In the genomic region with DNA sequence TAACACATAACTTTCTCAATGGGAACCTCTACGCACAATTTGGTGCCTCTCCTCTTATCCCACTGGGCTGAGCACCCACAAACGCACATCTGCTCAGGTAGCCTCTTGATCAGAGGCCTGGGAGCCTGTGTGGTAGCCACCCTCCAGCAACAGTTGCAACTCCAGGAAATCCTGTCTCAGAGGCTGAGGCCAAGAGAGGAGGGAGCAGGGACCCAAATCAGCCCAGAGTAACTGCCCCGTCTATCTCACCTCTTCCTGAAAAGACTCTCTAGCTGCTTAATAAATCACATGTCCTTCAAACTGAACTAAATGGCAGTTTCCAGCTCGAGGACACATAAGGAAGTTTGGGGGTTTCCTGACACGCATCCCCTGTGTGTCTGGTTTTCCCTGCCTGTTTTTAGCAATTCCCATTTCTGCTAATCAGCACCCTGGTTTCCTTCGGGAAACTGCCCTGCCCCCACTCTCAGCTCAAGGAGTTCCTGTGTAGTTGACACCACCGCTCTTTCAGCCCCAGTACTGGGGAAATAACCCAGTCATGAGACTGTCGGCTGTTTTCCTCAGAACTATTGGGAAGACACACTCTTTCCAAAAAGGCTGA, we compare ENCODE assay signal across 12 mouse cellular contexts. TPM values are rescaled to one million over a fixed set of nuclear protein-coding genes. Genes with fewer than 3 reads are reported as not detected.
DNase-seq lines count a peak whose midpoint lies in the region; ATAC-seq and TF ChIP-seq lines count a peak whose summit lies in the region.
"Had no signal": no experiment of that assay in that cellular context is flagged by ENCODE, and none has a peak within 500 bp of the region (broad histone marks: within the 10 kb centered on the region; RNA-seq: fewer than 3 reads in every experiment).

No protein-coding gene starts in this region.

- H3K4me2 ChIP-seq in heart, embryonic 11.5 days = no peak overlapping the region
- H3K4me2 ChIP-seq in stomach, embryonic 16.5 days (ENCODE audit: low read depth, low read length) = no peak overlapping the region
- no peak overlapping the region for H3K4me2 ChIP-seq in stomach, postnatal 0 days (replicated peaks; ENCODE audit: low read depth)
- H3K4me2 ChIP-seq: forebrain, embryonic 12.5 days had no signal

- no peaks in the 10 kb centered on the region for H3K27me3 ChIP-seq in heart, adult 2 months (ENCODE audit: control insufficient read depth, insufficient read depth, low read length)
- no peaks in the 10 kb centered on the region for H3K27me3 ChIP-seq in heart, embryonic 11.5 days (ENCODE audit: control insufficient read depth, insufficient read depth, low read length)
- no peaks in the 10 kb centered on the region for H3K27me3 ChIP-seq in stomach, embryonic 16.5 days (ENCODE audit: control insufficient read depth, insufficient read depth, low read length)
- H3K27me3 ChIP-seq in stomach, postnatal 0 days (ENCODE audit: control insufficient read depth, insufficient read depth, low read length) = no peaks in the 10 kb centered on the region
- H3K27me3 ChIP-seq: forebrain, embryonic 12.5 days had no signal

- no peaks in the 10 kb centered on the region for H3K9me3 ChIP-seq in heart, embryonic 11.5 days (replicated peaks; ENCODE audit: control insufficient read depth, low read length)
- H3K9me3 ChIP-seq in stomach, embryonic 16.5 days (replicated peaks; ENCODE audit: control insufficient read depth, low read length) = no peaks in the 10 kb centered on the region
- no peaks in the 10 kb centered on the region for H3K9me3 ChIP-seq in stomach, postnatal 0 days (ENCODE audit: control insufficient read depth, low read length)
- H3K9me3 ChIP-seq: forebrain, embryonic 12.5 days had no signal

- no peaks in the 10 kb centered on the region for H3K36me3 ChIP-seq in heart, adult 2 months (ENCODE audit: control insufficient read depth, insufficient read depth, low read length)
- no peaks in the 10 kb centered on the region for H3K36me3 ChIP-seq in heart, embryonic 11.5 days (ENCODE audit: control insufficient read depth, insufficient read depth, low read length)
- H3K36me3 ChIP-seq in stomach, embryonic 16.5 days (ENCODE audit: control insufficient read depth, insufficient read depth, low read length) = no peaks in the 10 kb centered on the region
- H3K36me3 ChIP-seq in stomach, postnatal 0 days (ENCODE audit: control insufficient read depth, insufficient read depth, low read length) = no peaks in the 10 kb centered on the region
- H3K36me3 ChIP-seq: forebrain, embryonic 12.5 days had no signal

- no peaks in the 10 kb centered on the region for H3K79me2 ChIP-seq in heart, adult 2 months (replicated peaks; ENCODE audit: control insufficient read depth, insufficient read depth, low read length)

- 40% methylated on average over 8 of the region's 8 CpGs for WGBS in heart, adult 2 months
- WGBS in heart, embryonic 11.5 days (ENCODE audit: insufficient replicate concordance) = 47% methylated on average over 8 of the region's 8 CpGs
- WGBS in stomach, embryonic 16.5 days = 57% methylated on average over 8 of the region's 8 CpGs
- 62% methylated on average over 8 of the region's 8 CpGs for WGBS in stomach, postnatal 0 days

- H3K27ac ChIP-seq in heart, adult 2 months = peak overlapping the region; percentile 9; the same call in 1 of the 2 replicates
- H3K27ac ChIP-seq in heart, embryonic 11.5 days (ENCODE audit: low read depth, low read length) = no peak overlapping the region
- H3K27ac ChIP-seq in stomach, embryonic 16.5 days (ENCODE audit: low read length) = peak overlapping the region; percentile 23; the same call in 1 of the 2 replicates
- H3K27ac ChIP-seq in stomach, postnatal 0 days (replicated peaks) = no peak overlapping the region
- H3K27ac ChIP-seq: forebrain, embryonic 12.5 days had no signal

- intact Hi-C loops in heart, adult 2 months (cut with DNase I) = no loop called here

- DNase-seq in heart, adult 2 months = peak in 1 of 2 experiments; percentile 34
- DNase-seq in stomach, postnatal 0 days (ENCODE audit: low spot score) = no peak
- DNase-seq in kidney, postnatal 14 days = peak; percentile 69
- no peak for DNase-seq in layer of hippocampus, adult 9-11 months
- DNase-seq in ovary, postnatal 14 days (ENCODE audit: low spot score) = no peak
- DNase-seq: cerebellum, adult 11-12 months; left cerebral cortex, postnatal 4 days had no signal

- H3K4me1 ChIP-seq in heart, adult 2 months (ENCODE audit: control insufficient read depth, insufficient read depth, low read length) = peaks cover 10% of the 10 kb centered on the region
- H3K4me1 ChIP-seq in heart, embryonic 11.5 days (ENCODE audit: control insufficient read depth, insufficient read depth, low read length) = peaks cover 9% of the 10 kb centered on the region; the same call in 1 of the 2 replicates
- peaks cover 12% of the 10 kb centered on the region for H3K4me1 ChIP-seq in stomach, embryonic 16.5 days (ENCODE audit: control insufficient read depth, insufficient read depth, low read length)
- H3K4me1 ChIP-seq in stomach, postnatal 0 days (replicated peaks; ENCODE audit: control insufficient read depth, insufficient read depth) = no peaks in the 10 kb centered on the region
- H3K4me1 ChIP-seq: forebrain, embryonic 12.5 days had no signal

- no peak for TF ChIP-seq CTCF in heart, adult 2 months (IDR thresholded peaks at IDR 0.05)
- TF ChIP-seq CTCF in stomach, postnatal 0 days (IDR thresholded peaks at IDR 0.05; ENCODE audit: low read depth) = no peak

- no peak for ATAC-seq in heart, embryonic 11.5 days (replicated peaks; ENCODE audit: insufficient number of reproducible peaks, low FRiP score, low TSS enrichment)
- ATAC-seq in stomach, embryonic 16.5 days (ENCODE audit: insufficient read depth, low FRiP score) = no peak
- no peak for ATAC-seq in stomach, postnatal 0 days (ENCODE audit: low FRiP score, low TSS enrichment)
- ATAC-seq in megakaryocyte progenitor cell, adult 5-6 weeks (replicated peaks; ENCODE audit: poor library complexity) = peak; percentile 47
- ATAC-seq: hindbrain, embryonic 16.5 days had no signal

- no peak for TF ChIP-seq EP300 in heart, adult 2 months (IDR thresholded peaks at IDR 0.05; ENCODE audit: insufficient read depth, low read depth, low read length)
- TF ChIP-seq EP300 in stomach, postnatal 0 days (optimal IDR thresholded peaks at IDR 0.05) = no peak

- no peak for TF ChIP-seq POLR2A in heart, adult 2 months (IDR thresholded peaks at IDR 0.05; ENCODE audit: insufficient read depth, low read depth, low read length)

- H3K4me3 ChIP-seq in heart, adult 2 months = no peak overlapping the region
- H3K4me3 ChIP-seq in heart, embryonic 11.5 days (ENCODE audit: low read depth, low read length) = no peak overlapping the region
- no peak overlapping the region for H3K4me3 ChIP-seq in stomach, embryonic 16.5 days (replicated peaks; ENCODE audit: low read length)
- H3K4me3 ChIP-seq in stomach, postnatal 0 days (ENCODE audit: low read depth, low read length) = no peak overlapping the region
- H3K4me3 ChIP-seq: forebrain, embryonic 12.5 days had no signal

- no peak overlapping the region for H3K9ac ChIP-seq in heart, adult 2 months (ENCODE audit: low read depth, low read length)
- no peak overlapping the region for H3K9ac ChIP-seq in heart, embryonic 11.5 days (ENCODE audit: low read depth, low read length)
- no peak overlapping the region for H3K9ac ChIP-seq in stomach, embryonic 16.5 days (ENCODE audit: low read length)
- no peak overlapping the region for H3K9ac ChIP-seq in stomach, postnatal 0 days (ENCODE audit: low read length)
- H3K9ac ChIP-seq: forebrain, embryonic 12.5 days had no signal

RNA-seq across cellular contexts. Expression of gene Fchsd2, which starts 18.4 kb away (rescaled TPM):
- 10 to 100 TPM; 20.9 to 22.4 TPM for total RNA-seq in heart, adult 2 months (2021)
- polyA plus RNA-seq in heart, adult 2 months (2012; rRNA removed) = 5.6 and 8.1 TPM in 2 replicates
- 16.3 and 20.4 TPM in 2 replicates for polyA plus RNA-seq in heart, embryonic 11.5 days (2014; fragmentation: Nextera tagmentation; extraction: Ambion mirVana)
- polyA plus RNA-seq in stomach, embryonic 16.5 days (2015; fragmentation: Nextera tagmentation; extraction: Ambion mirVana) = 20.0 and 21.5 TPM in 2 replicates
- 6.4 and 6.9 TPM in 2 replicates for polyA plus RNA-seq in stomach, postnatal 0 days (2015; fragmentation: Nextera tagmentation; extraction: Ambion mirVana)
- 48.3 and 62.8 TPM in 2 replicates for total RNA-seq in megakaryocyte progenitor cell, adult 5-6 weeks (2015)
- total RNA-seq in megakaryocyte progenitor cell, adult 5-6 weeks (2017) = 27.1 and 50.4 TPM in 2 replicates

Comparison
In these comparisons a context has a peak if more than half of its experiments do, and no peak if none do; other contexts are left out.
1. H3K27ac ChIP-seq: peak in heart, adult 2 months (single experiment) and stomach, embryonic 16.5 days (single experiment); none in heart, embryonic 11.5 days (single experiment) and stomach, postnatal 0 days (single experiment).